Comparison of ENCODE assay signal across 8 mouse cellular contexts in the genomic region with DNA sequence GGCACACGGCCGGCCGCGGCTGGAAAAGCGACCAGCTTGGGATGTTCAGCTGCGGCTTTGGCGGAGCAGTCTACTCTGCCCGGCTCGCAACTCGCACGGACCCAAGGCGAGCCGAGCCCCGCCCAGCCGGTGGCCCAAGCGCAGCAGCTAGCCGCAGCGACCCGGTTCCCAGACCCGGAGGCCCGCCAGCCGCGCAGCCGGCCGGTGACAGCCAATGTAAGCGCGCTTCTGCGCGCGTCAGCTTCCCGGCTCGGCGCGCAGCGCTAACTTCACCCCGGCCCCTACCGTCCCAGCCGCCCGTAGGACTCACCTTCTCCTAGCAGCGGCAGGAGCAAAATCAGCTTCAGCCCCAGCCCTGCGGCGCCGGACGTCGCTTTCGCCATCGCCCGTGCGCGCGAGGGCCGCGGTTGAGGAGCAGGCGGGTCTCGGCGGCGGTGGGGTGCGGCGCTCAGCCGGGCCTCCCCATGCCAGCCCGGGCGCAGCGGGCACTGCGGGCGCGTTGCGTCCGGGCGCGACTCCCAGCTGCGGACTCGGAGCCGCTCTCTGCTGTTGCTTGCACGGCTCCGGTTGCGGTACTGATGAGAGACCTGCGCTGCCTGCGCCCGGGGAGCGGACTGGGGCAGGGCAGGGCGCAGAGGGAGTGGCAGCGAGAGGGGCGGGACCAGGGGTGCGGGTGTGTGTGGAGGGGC. TPM values are rescaled to one million over a fixed set of nuclear protein-coding genes. Genes with fewer than 3 reads are reported as not detected.
DNase-seq lines count a peak whose midpoint lies in the region; ATAC-seq and TF ChIP-seq lines count a peak whose summit lies in the region.

No protein-coding gene starts in this region.

- H3K4me2 ChIP-seq in forebrain, embryonic 11.5 days (ENCODE audit: low read depth, low read length, severe bottlenecking): peak overlapping the region; percentile 99

- ATAC-seq in frontal cortex, adult (ENCODE audit: low TSS enrichment): peak; percentile 71
- ATAC-seq in forebrain, embryonic 11.5 days (replicated peaks; ENCODE audit: low FRiP score): peak; percentile 45

- H3K4me3 ChIP-seq in forebrain, embryonic 11.5 days (ENCODE audit: low read depth, low read length): peak overlapping the region; percentile 56
- peak overlapping the region; percentile 78 for H3K4me3 ChIP-seq in limb, embryonic 10.5 days
- H3K4me3 ChIP-seq in testis, adult 2 months (ENCODE audit: control insufficient read depth, low read depth, low read length): peak overlapping the region; percentile 54

- no peak for TF ChIP-seq CTCF in brain, embryonic 14.5 days (IDR thresholded peaks at IDR 0.05; ENCODE audit: borderline replicate concordance, extremely low read depth, insufficient read depth, insufficient read length)
- no peak for TF ChIP-seq CTCF in testis, adult 2 months (IDR thresholded peaks at IDR 0.05; ENCODE audit: control insufficient read depth, insufficient read depth, insufficient replicate concordance, low read depth, low read length)

- TF ChIP-seq POLR2A in brain, embryonic 14.5 days (IDR thresholded peaks at IDR 0.05; ENCODE audit: borderline replicate concordance, extremely low read depth, insufficient read depth, insufficient read length, poor library complexity, severe bottlenecking): no peak
- no peak for TF ChIP-seq POLR2A in testis, adult 2 months (IDR thresholded peaks at IDR 0.05; ENCODE audit: control insufficient read depth, low read depth, low read length)

- H3K9me3 ChIP-seq in forebrain, embryonic 11.5 days (ENCODE audit: control insufficient read depth, low read length): no peaks in the 10 kb centered on the region
- no peaks in the 10 kb centered on the region for H3K9me3 ChIP-seq in limb, embryonic 10.5 days (replicated peaks)

- intact Hi-C loops in heart, postnatal 10 days (cut with DNase I): no loop called here

- H3K27me3 ChIP-seq in forebrain, embryonic 11.5 days (ENCODE audit: control insufficient read depth, insufficient read depth, low read length): peaks cover 44% of the 10 kb centered on the region
- peaks cover 95% of the 10 kb centered on the region for H3K27me3 ChIP-seq in limb, embryonic 10.5 days (ENCODE audit: low read depth, poor library complexity, severe bottlenecking)
- H3K27me3 ChIP-seq in testis, adult 2 months (ENCODE audit: control insufficient read depth, insufficient read depth, low read length): no peaks in the 10 kb centered on the region; the same call in 1 of the 2 replicates

- H3K36me3 ChIP-seq in forebrain, embryonic 11.5 days (ENCODE audit: control insufficient read depth, insufficient read depth, low read length): no peaks in the 10 kb centered on the region
- no peaks in the 10 kb centered on the region for H3K36me3 ChIP-seq in limb, embryonic 10.5 days
- no peaks in the 10 kb centered on the region for H3K36me3 ChIP-seq in testis, adult 2 months (ENCODE audit: control insufficient read depth, insufficient read depth, low read length)

- no peak for DNase-seq in frontal cortex, postnatal 14 days (ENCODE audit: low spot score in 2 of 2)
- DNase-seq in brain, embryonic 14.5 days (ENCODE audit: low read depth): peak; percentile 50
- DNase-seq in forebrain, embryonic 11.5 days (ENCODE audit: low spot score): peak; percentile 77
- DNase-seq in heart, postnatal 10 days: peak; percentile 56 to 58
- DNase-seq in limb, embryonic 10.5 days (ENCODE audit: low spot score): peak; percentile 74
- DNase-seq in mesoderm, embryonic 11.5 days (ENCODE audit: low read depth, low spot score): peak; percentile 33

- under 1% methylated on average over 80 of the region's 84 CpGs for WGBS in forebrain, embryonic 11.5 days
- WGBS in limb, embryonic 10.5 days: under 1% methylated on average over 84 of the region's 84 CpGs

- no peak overlapping the region for H3K27ac ChIP-seq in forebrain, embryonic 11.5 days (ENCODE audit: low read depth, low read length)
- peak overlapping the region; percentile 25; the same call in 1 of the 2 replicates for H3K27ac ChIP-seq in limb, embryonic 10.5 days
- no peak overlapping the region for H3K27ac ChIP-seq in testis, adult 2 months (ENCODE audit: control insufficient read depth, insufficient read depth, low read depth, low read length)

- peaks cover 7% of the 10 kb centered on the region; the same call in 1 of the 2 replicates for H3K4me1 ChIP-seq in forebrain, embryonic 11.5 days (replicated peaks; ENCODE audit: control insufficient read depth, insufficient read depth, low read length)
- peaks cover 19% of the 10 kb centered on the region for H3K4me1 ChIP-seq in limb, embryonic 10.5 days
- H3K4me1 ChIP-seq in testis, adult 2 months (ENCODE audit: control insufficient read depth, insufficient read depth, low read length): peaks cover 8% of the 10 kb centered on the region

- H3K9ac ChIP-seq in forebrain, embryonic 11.5 days (ENCODE audit: low read length): peak overlapping the region; percentile 27; the same call in 1 of the 2 replicates

RNA-seq across cellular contexts. Expression of a gene that starts 0.6 kb away (rescaled TPM):
- polyA plus RNA-seq in brain, embryonic 14.5 days (2012; rRNA removed): 4.3 and 11.9 TPM in 2 replicates
- polyA plus RNA-seq in forebrain, embryonic 11.5 days (2014; fragmentation: Nextera tagmentation; extraction: Ambion mirVana): 0.39 and 0.43 TPM in 2 replicates
- total RNA-seq in heart, postnatal 10 days (2021): 1 to 10 TPM; 8.3 to 8.6 TPM
- polyA plus RNA-seq in limb, embryonic 10.5 days (2016; fragmentation: Nextera tagmentation; extraction: Ambion mirVana): 0.29 and 0.48 TPM in 2 replicates
- polyA plus RNA-seq in testis, adult 2 months (2012; rRNA removed): 0.81 and 1.0 TPM in 2 replicates

RNA-seq across cellular contexts. Expression of a gene that starts 58.0 kb away (rescaled TPM):
- 5.9 and 6.7 TPM in 2 replicates for polyA plus RNA-seq in brain, embryonic 14.5 days (2012; rRNA removed)
- polyA plus RNA-seq in forebrain, embryonic 11.5 days (2014; fragmentation: Nextera tagmentation; extraction: Ambion mirVana): 8.1 and 9.3 TPM in 2 replicates
- total RNA-seq in heart, postnatal 10 days (2021): 10 to 100 TPM; 19.1 to 20.2 TPM
- polyA plus RNA-seq in limb, embryonic 10.5 days (2016; fragmentation: Nextera tagmentation; extraction: Ambion mirVana): 5.2 and 7.6 TPM in 2 replicates
- polyA plus RNA-seq in testis, adult 2 months (2012; rRNA removed): 0.91 and 1.1 TPM in 2 replicates

Comparison
In these comparisons a context has a peak if more than half of its experiments do, and no peak if none do; other contexts are left out.
1. DNase-seq: peak in brain, embryonic 14.5 days (single experiment), forebrain, embryonic 11.5 days (single experiment), heart, postnatal 10 days (2 of 2), limb, embryonic 10.5 days (single experiment) and mesoderm, embryonic 11.5 days (single experiment); none in frontal cortex, postnatal 14 days (0 of 2).
2. Peak in every context shown above with its lines, with median percentiles within 50 percentile points of each other: H3K4me3 ChIP-seq.